Mouse (Mus musculus): ENCODE data around the gene 1600002K03Rik.

DNA sequence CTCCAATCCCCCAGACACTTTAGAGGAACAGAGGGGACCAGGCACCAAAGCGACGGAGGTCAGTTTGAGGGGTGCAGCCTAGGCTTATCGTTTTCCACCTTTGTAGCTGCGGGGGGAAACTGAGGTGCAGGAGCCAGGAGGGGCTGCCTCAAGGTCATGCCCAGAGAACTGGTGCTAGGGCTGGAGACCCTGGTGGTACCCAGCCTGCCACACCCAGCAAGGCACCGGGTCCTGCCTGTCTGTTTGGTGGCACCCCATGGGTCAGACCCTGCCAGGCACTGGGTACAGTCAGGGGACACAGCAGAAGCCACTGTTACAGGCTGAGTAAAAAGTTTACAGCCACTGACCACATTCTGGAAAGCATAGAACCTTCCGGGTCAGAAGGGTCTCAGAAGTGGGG, 7.5 kb downstream of the 1600002K03Rik start:
- TF ChIP-seq CTCF (conservative IDR thresholded peaks at IDR 0.05; ENCODE audit: insufficient read depth, insufficient read length, low read depth, low read length) (no peak), POLR2A (IDR thresholded peaks at IDR 0.05; ENCODE audit: low read depth, low read length) (no peak)

All from kidney, adult 2 months (tissue).